In genomic region chr9:51653376-51654292, GRCm38 (mm10) we compare ENCODE assay signal across 19 mouse cellular contexts.
DNase-seq lines count a peak whose midpoint lies in the region; ATAC-seq lines count a peak whose summit lies in the region.
"Had no signal": no experiment of that assay in that cellular context is flagged by ENCODE, and none has a peak within 500 bp of the region (broad histone marks: within the 10 kb centered on the region; RNA-seq: fewer than 3 reads in every experiment).

No protein-coding gene starts in this region.

- 0 out of 2 replicates have a peak, but pooled peaks have one; percentile 36 for ATAC-seq in hindbrain, embryonic 13.5 days (ENCODE audit: low FRiP score)
- no peak for ATAC-seq in hindbrain, embryonic 11.5 days (ENCODE audit: low FRiP score)
- ATAC-seq in neural tube, embryonic 12.5 days (ENCODE audit: low FRiP score, low read depth): 0 out of 2 replicates have a peak, but pooled peaks have one; percentile 25
- peak; percentile 78 for ATAC-seq in neural tube, embryonic 13.5 days (ENCODE audit: low read depth)
- ATAC-seq: inflammation-experienced regulatory T-cells, adult 6 months; lung, postnatal 0 days had no signal

- no peak overlapping the region for H3K9ac ChIP-seq in hindbrain, embryonic 13.5 days
- no peak overlapping the region for H3K9ac ChIP-seq in hindbrain, embryonic 11.5 days (ENCODE audit: low read depth, low read length)
- no peak overlapping the region for H3K9ac ChIP-seq in neural tube, embryonic 12.5 days
- H3K9ac ChIP-seq in neural tube, embryonic 13.5 days: no peak overlapping the region
- H3K9ac ChIP-seq: embryonic facial prominence, embryonic 15.5 days; limb, embryonic 15.5 days had no signal

- H3K9me3 ChIP-seq in hindbrain, embryonic 13.5 days: no peaks in the 10 kb centered on the region; the same call in 1 of the 2 replicates
- no peaks in the 10 kb centered on the region for H3K9me3 ChIP-seq in hindbrain, embryonic 11.5 days (ENCODE audit: control insufficient read depth, low read length)
- H3K9me3 ChIP-seq in neural tube, embryonic 12.5 days: no peaks in the 10 kb centered on the region
- H3K9me3 ChIP-seq in neural tube, embryonic 13.5 days: no peaks in the 10 kb centered on the region
- H3K9me3 ChIP-seq: embryonic facial prominence, embryonic 15.5 days; limb, embryonic 15.5 days had no signal

- H3K4me2 ChIP-seq in hindbrain, embryonic 13.5 days: no peak overlapping the region
- no peak overlapping the region for H3K4me2 ChIP-seq in hindbrain, embryonic 11.5 days (replicated peaks; ENCODE audit: low read depth, low read length)
- H3K4me2 ChIP-seq in neural tube, embryonic 12.5 days (replicated peaks): no peak overlapping the region
- H3K4me2 ChIP-seq in neural tube, embryonic 13.5 days: no peak overlapping the region
- H3K4me2 ChIP-seq: embryonic facial prominence, embryonic 15.5 days; heart, embryonic 11.5 days; limb, embryonic 15.5 days had no signal

- H3K27ac ChIP-seq in hindbrain, embryonic 13.5 days: peak overlapping the region; percentile 44; the same call in 1 of the 2 replicates
- no peak overlapping the region for H3K27ac ChIP-seq in hindbrain, embryonic 11.5 days (ENCODE audit: low read depth, low read length)
- H3K27ac ChIP-seq in neural tube, embryonic 12.5 days: no peak overlapping the region
- H3K27ac ChIP-seq in neural tube, embryonic 13.5 days (replicated peaks): peak overlapping the region; percentile 53
- H3K27ac ChIP-seq: embryonic facial prominence, embryonic 15.5 days; limb, embryonic 15.5 days; stomach, postnatal 0 days had no signal

- H3K36me3 ChIP-seq in hindbrain, embryonic 13.5 days: no peaks in the 10 kb centered on the region
- H3K36me3 ChIP-seq in hindbrain, embryonic 11.5 days (ENCODE audit: control insufficient read depth, insufficient read depth, low read length): no peaks in the 10 kb centered on the region
- H3K36me3 ChIP-seq in neural tube, embryonic 12.5 days: no peaks in the 10 kb centered on the region
- H3K36me3 ChIP-seq in neural tube, embryonic 13.5 days: no peaks in the 10 kb centered on the region
- H3K36me3 ChIP-seq: embryonic facial prominence, embryonic 15.5 days; limb, embryonic 15.5 days had no signal

- no peak for DNase-seq in hindbrain, embryonic 11.5 days (ENCODE audit: low spot score)
- no peak for DNase-seq in neural tube, embryonic 10.5 days (ENCODE audit: extremely low spot score, low spot score)
- DNase-seq in MN1 (ENCODE audit: low spot score): no peak
- DNase-seq in heart, adult 8-10 months (ENCODE audit: low spot score): no peak
- DNase-seq: adrenal gland, adult 2 months; cerebellum, postnatal 14 days; heart, postnatal 14 days; kidney, adult 8-10 months; kidney, postnatal 25 days; right cerebral cortex, postnatal 4 days had no signal

- 56% methylated on average over 4 of the region's 4 CpGs for WGBS in hindbrain, embryonic 13.5 days
- WGBS in hindbrain, embryonic 11.5 days: 79% methylated on average over 4 of the region's 4 CpGs
- WGBS in neural tube, embryonic 12.5 days: 54% methylated on average over 4 of the region's 4 CpGs
- WGBS in neural tube, embryonic 13.5 days: 34% methylated on average over 4 of the region's 4 CpGs

- H3K4me1 ChIP-seq in hindbrain, embryonic 13.5 days (replicated peaks): 0 out of 2 replicates have a peak, but pooled peaks cover 6% of the 10 kb centered on the region
- H3K4me1 ChIP-seq in hindbrain, embryonic 11.5 days (replicated peaks; ENCODE audit: control insufficient read depth, insufficient read depth, low read length): no peaks in the 10 kb centered on the region
- H3K4me1 ChIP-seq in neural tube, embryonic 12.5 days: no peaks in the 10 kb centered on the region
- no peaks in the 10 kb centered on the region; the same call in 1 of the 2 replicates for H3K4me1 ChIP-seq in neural tube, embryonic 13.5 days (replicated peaks)
- H3K4me1 ChIP-seq: embryonic facial prominence, embryonic 15.5 days; limb, embryonic 15.5 days had no signal

- H3K4me3 ChIP-seq in hindbrain, embryonic 13.5 days: no peak overlapping the region
- no peak overlapping the region for H3K4me3 ChIP-seq in hindbrain, embryonic 11.5 days (ENCODE audit: low read depth, low read length)
- no peak overlapping the region for H3K4me3 ChIP-seq in neural tube, embryonic 12.5 days
- H3K4me3 ChIP-seq in neural tube, embryonic 13.5 days: no peak overlapping the region
- H3K4me3 ChIP-seq: embryonic facial prominence, embryonic 15.5 days; limb, embryonic 15.5 days had no signal

- H3K27me3 ChIP-seq in hindbrain, embryonic 13.5 days: no peaks in the 10 kb centered on the region
- no peaks in the 10 kb centered on the region for H3K27me3 ChIP-seq in hindbrain, embryonic 11.5 days (ENCODE audit: control insufficient read depth, insufficient read depth, low read length)
- H3K27me3 ChIP-seq in neural tube, embryonic 12.5 days (replicated peaks): no peaks in the 10 kb centered on the region
- no peaks in the 10 kb centered on the region for H3K27me3 ChIP-seq in neural tube, embryonic 13.5 days
- H3K27me3 ChIP-seq: embryonic facial prominence, embryonic 15.5 days; limb, embryonic 15.5 days had no signal

Comparison
In these comparisons a context has a peak if more than half of its experiments do, and no peak if none do; other contexts are left out.
1. H3K27ac ChIP-seq: peak in hindbrain, embryonic 13.5 days (single experiment) and neural tube, embryonic 13.5 days (single experiment); none in hindbrain, embryonic 11.5 days (single experiment) and neural tube, embryonic 12.5 days (single experiment).